Mouse (Mus musculus) layer of hippocampus, postnatal 36 days (tissue): ENCODE results near the gene Slc4a2. TPM values are rescaled to one million over a fixed set of nuclear protein-coding genes. Genes with fewer than 3 reads are reported as not detected.
A peak's percentile ranks its signal among the peaks of the same experiment; 100 is the strongest.
"Not testable (repeated sequence)": the region's sequence is repeated elsewhere in the genome, so short reads cannot be mapped to it uniquely, and the experiment has no call there.

Experiments
- DNase-seq, 2 experiments: peaks; one replicate each; pipeline ENCODE4 v3.0.0; 2022
- total RNA-seq, 2 experiments: library from RNA; stranded (reverse); gene quantifications; 2 replicates each; pipeline ENCODE4 v1.2.3; 2021

Slc4a2 gene
- total RNA-seq, 2 experiments from 2014 or later, result 25.6 to 33.2 TPM

DNA sequence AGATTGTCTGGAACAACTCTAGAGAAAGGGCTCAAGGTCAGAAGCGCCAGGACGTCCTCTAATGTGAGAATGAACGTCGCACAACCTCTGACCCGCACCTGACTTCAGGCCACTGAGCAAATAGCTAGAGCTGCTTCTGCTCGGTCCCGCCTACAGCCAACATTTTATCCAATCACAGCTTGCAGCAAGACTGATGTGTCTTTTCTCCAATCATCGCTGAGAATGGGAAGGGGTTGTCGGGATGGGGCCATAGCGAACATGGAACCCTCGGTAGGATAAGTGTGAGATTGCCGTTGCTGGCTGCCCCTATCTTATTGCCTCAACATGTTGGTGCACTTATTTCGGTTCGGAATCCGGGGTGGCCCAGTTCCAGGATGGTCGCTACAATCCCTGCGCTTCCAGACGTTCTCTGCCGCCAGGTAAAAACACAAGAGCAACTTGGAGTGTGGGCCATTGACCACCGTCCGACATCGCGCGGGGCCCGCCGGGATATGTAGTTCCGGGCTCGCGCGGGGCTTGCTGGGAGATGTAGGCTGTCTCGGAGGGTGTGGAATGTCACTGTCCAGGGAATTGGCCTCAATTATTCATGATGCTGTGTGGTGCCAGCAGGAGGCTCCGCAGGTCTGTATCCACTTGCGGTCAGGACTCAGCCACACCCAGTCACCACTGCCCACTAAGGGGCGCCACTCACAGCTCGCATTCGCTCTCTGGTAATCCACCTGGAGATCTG, 29.3 kb upstream of the Slc4a2 start:
- peak; percentile 93 to 95 for DNase-seq

DNA sequence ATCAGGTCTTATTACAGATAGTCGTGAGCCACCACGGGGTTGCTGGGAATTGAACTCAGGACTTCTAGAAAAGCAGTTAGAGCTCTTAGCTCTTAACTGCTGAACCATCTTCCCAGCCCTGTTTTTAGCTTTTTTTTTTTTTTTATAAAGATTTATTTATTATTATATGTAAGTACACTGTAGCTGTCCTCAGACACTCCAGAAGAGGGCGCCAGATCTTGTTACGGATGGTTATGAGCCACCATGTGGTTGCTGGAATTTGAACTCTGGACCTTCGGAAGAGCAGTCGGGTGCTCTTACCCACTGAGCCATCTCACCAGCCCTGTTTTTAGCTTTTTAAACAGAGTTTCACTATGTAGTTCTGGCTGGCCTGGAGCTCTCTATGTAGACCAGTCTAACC, 27.4 kb upstream of the Slc4a2 start:
- DNase-seq, result not testable (repeated sequence)

GRCm38 (mm10) chr5:24399686-24400085, 24.0 kb upstream of the Slc4a2 start:
- DNase-seq, result no peak

DNA sequence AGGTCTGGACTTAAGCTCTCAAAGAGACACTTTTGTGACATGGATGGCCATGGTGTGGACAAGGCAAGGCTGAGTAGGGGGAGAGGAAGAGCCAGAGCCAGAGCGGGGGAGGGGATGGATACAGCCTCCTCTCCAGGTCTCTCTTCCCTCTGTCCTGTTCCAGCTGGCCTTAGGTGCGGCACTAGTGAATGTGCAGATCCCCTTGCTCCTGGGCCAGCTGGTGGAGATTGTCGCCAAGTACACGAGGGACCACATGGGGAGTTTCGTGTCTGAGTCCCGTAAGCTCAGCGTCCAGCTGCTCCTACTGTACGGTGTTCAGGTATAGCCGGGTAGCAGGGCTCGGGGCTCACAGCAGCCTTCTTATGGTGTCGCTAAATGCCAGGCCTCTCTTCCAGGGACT, 23.3 kb upstream of the Slc4a2 start:
- no peak for DNase-seq

DNA sequence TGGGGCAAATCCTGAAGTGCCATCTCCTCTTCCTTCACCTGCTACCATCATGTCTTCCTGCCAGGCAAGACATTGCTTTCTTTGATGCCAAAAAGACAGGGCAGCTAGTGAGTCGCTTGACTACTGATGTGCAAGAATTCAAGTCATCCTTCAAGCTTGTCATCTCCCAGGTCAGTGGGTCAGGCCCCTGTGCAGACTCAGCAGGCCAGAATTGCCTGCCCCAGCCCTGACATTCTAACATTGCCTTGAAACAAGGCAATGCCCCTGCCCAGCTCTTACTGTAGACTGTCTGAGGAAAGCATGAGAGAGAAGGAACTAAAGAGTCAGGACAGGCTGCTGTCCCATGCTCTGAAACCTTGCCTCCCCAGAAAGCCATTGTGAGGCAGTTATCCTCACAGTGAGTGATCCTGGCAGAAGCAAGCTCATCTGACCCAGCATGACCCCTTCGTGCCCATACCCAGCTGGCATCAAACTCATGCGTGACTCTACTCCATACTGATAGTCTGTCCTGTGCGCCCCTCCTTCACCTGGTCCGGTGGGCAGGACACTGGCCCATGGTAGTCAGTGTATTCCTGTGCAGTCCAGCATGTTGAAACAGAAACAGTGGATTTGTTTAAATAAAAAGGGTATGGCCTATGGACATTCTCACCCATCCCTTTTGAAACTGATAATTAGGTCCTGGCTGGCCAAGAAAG, 22.6 kb upstream of the Slc4a2 start:
- no peak for DNase-seq

DNA sequence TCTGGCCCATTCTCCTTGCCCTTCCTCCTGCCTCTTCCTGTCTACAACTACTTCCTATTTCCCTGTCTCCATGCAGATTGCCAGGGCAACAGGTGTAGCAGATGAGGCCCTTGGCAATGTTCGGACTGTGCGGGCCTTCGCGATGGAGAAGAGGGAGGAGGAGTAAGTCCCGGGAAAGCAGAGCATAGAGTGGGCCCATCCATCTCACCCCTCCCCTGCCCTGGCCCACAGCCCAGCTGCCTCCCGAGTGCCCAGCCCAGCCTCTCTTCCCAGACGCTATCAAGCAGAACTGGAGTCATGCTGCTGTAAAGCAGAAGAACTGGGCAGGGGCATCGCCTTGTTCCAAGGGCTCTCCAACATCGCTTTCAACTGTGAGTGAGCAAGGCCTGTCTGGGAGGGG, 21.7 kb upstream of the Slc4a2 start:
- DNase-seq, result no peak

GRCm38 (mm10) chr5:24404594-24405360, 18.9 kb upstream of the Slc4a2 start:
- DNase-seq, result no peak

GRCm38 (mm10) chr5:24405389-24405876, 18.2 kb upstream of the Slc4a2 start:
- no peak for DNase-seq

DNA sequence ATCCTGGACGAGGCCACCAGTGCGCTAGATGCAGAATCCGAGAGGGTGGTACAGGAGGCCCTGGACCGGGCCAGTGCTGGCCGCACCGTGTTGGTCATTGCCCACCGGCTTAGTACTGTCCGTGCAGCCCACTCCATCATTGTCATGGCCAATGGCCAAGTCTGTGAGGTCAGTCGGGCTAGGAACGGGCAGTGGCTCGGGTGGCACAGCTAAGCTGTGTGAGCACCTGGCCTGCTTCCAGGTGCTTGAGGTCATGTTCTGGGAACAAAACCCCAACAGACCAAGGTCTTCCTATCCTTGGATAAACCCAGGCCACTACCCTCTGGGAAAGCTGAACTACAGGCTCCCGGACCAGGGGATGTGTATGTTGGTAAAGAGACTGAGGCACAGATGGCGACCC, 15.0 kb upstream of the Slc4a2 start:
- no peak for DNase-seq

DNA sequence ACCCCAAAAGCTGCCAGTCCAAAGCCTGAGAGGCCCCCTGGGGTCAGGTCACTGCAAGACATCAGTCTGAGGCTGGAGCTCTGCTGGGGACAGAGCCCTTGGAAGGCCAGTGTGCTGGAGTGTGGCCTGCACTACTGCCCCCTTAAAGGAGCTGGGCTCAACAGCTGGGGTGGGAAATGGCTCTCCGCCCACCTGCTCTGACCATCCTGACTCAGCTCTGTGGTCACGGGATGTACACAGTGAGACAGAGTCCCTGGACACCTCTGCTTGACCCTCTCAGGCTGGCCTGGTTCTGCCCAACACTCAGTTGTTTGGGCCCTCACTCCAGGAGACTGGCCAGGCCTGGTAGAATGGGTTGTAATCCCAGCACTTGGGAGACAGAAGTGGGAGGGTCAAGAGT, 14.2 kb upstream of the Slc4a2 start:
- no peak for DNase-seq

GRCm38 (mm10) chr5:24412063-24412462, 11.6 kb upstream of the Slc4a2 start:
- DNase-seq, result no peak

GRCm38 (mm10) chr5:24413042-24413693, 10.5 kb upstream of the Slc4a2 start, which contains the start of gene Asic3:
Asic3 (plus strand) TSS chr5:24413392.
- no peak for DNase-seq

- no peak for DNase-seq
Observed at GRCm38 (mm10) chr5:24413938-24414337, 9.7 kb upstream of the Slc4a2 start.

DNA sequence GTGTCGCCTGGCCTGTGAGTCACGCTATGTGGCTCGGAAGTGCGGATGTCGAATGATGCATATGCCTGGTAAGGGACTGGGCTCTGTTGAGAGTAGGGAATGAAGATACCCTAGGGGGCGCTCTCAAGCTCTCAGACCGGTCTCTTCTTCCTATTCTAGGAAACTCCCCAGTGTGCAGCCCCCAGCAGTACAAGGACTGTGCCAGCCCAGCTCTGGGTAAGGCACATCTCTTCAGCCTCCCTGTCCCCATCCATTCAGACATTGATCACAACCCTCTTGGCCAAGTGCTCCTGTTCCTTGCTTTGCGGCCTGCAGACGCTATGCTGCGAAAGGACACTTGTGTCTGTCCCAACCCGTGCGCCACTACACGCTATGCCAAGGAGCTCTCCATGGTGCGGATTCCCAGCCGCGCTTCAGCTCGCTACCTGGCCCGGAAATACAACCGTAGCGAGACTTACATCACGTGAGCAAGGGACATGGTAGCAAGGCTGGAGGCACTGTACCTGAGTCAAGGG, 7.4 kb upstream of the Slc4a2 start:
- peak; percentile 66 to 72 for DNase-seq

DNA sequence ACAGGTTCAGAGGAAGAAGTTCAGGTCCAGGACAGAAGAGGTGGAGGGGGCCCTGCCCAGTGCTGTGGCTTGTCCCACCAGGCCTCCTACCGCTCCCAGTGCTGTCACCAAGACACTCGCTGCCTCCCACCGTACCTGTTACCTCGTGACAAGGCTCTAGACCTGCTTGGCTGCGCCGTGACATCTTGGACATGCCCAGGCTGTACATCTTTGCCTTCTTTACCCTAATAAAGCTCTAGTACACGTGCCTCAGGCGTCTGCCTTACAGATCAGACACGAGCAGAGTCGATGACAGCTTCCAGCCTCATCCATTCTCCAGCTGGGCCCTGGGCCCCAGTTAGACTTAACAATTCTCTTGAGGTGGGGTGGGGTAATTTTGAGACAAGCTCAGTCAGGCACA, 6.0 kb upstream of the Slc4a2 start:
- no peak for DNase-seq

- no peak for DNase-seq
Observed at GRCm38 (mm10) chr5:24420381-24420780, 3.3 kb upstream of the Slc4a2 start.

DNA sequence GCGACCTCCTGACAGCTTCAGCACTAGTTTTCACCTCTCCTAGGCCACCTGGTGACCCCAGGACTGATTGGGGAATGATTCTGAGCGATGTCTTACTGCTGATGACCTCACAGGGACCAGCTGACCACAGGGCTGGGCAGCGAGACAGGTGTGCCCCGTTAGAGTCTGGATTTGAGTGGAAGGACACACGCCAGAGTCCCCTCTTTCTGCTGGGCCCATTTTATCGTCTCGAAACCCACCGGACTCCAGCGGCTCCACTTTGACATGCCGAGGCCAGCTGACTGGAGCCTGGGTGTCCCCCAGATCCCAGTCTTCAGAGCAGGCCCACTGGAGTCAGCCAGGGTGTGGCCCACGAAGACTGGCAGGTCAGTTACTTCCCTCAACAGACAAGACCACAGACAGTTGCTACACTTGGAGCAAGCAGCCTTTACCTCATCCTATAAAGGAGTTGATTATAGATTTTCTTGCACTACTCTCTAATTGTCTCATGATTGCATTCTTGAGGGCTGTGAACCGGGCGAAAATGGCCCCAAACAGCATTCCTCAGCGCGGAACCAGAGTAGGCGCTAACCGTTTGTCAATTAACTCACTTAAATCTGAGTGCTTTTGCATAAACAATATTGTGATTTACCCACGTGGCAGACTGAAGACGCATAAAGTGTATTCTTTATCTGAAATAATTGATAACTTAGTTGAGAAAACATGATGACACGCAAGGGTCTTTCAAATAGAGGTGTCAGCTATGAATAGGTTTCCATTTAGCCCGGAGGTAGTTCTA, 556 bp downstream of the Slc4a2 start:
- peak; percentile 53 to 55 for DNase-seq

- DNase-seq, result peak; percentile 73 to 74
Observed at GRCm38 (mm10) chr5:24424861-24425411, 1.3 kb downstream of the Slc4a2 start.

- no peak for DNase-seq
Observed at GRCm38 (mm10) chr5:24425421-24426036, 1.9 kb downstream of the Slc4a2 start.

- no peak for DNase-seq
Observed at GRCm38 (mm10) chr5:24426037-24426432, 2.4 kb downstream of the Slc4a2 start.
